Mouse (Mus musculus): ENCODE data around the gene Cep295. TPM values are rescaled to one million over a fixed set of nuclear protein-coding genes. Genes with fewer than 3 reads are reported as not detected.
"Not testable (repeated sequence)": the region's sequence is repeated elsewhere in the genome, so short reads cannot be mapped to it uniquely, and the experiment has no call there.

Gene Cep295
- total RNA-seq, 2 experiments from 2014 or later: 6.5 to 7.4 TPM

- no peak for DNase-seq
- intact Hi-C loops (cut with DNase I): no loop called here
These were observed 49.3 kb downstream of the Cep295 start for GRCm38 (mm10) chr9:15308254-15308653.

- intact Hi-C loops (cut with DNase I): no loop called here
- no peak for DNase-seq
These were observed 50.3 kb downstream of the Cep295 start for GRCm38 (mm10) chr9:15307257-15307656.

GRCm38 (mm10) chr9:15306398-15307119 is 51.0 kb downstream of the Cep295 start, which contains the start of gene 4931406C07Rik:
TSS of gene 4931406C07Rik (minus strand) at chr9:15306448.
- intact Hi-C loops (cut with DNase I): no loop called here

GRCm38 (mm10) chr9:15305503-15306397 is 51.8 kb downstream of the Cep295 start, which contains the start of gene Taf1d:
TSS of gene Taf1d (plus strand) at chr9:15306214.
- DNase-seq: peak; percentile 97 to 99
- intact Hi-C loops (cut with DNase I): no loop called here

More at GRCm38 (mm10) chr9:15306398-15307119, 51.0 kb downstream of the Cep295 start, which contains the start of gene 4931406C07Rik:
- no peak for DNase-seq

GRCm38 (mm10) chr9:15302881-15303280 is 54.7 kb downstream of the Cep295 start:
- no peak for DNase-seq
- intact Hi-C loops (cut with DNase I): no loop called here

GRCm38 (mm10) chr9:15302006-15302405 is 55.6 kb downstream of the Cep295 start:
- intact Hi-C loops (cut with DNase I); DNase-seq: not testable (repeated sequence)

GRCm38 (mm10) chr9:15301399-15301798 is 56.2 kb downstream of the Cep295 start:
- DNase-seq: no peak
- intact Hi-C loops (cut with DNase I): no loop called here

GRCm38 (mm10) chr9:15300056-15300455 is 57.5 kb downstream of the Cep295 start:
- intact Hi-C loops (cut with DNase I): no loop called here
- no peak for DNase-seq

GRCm38 (mm10) chr9:15298451-15298850 is 59.1 kb downstream of the Cep295 start:
- DNase-seq: no peak
- intact Hi-C loops (cut with DNase I): no loop called here

- no peak for DNase-seq
- intact Hi-C loops (cut with DNase I): no loop called here
These were observed 60.5 kb downstream of the Cep295 start for GRCm38 (mm10) chr9:15297112-15297511.

- intact Hi-C loops (cut with DNase I): no loop called here
- DNase-seq: no peak
These were observed 68.3 kb downstream of the Cep295 start for GRCm38 (mm10) chr9:15289251-15289650.

- DNase-seq: no peak
- intact Hi-C loops (cut with DNase I): no loop called here
These were observed 69.2 kb downstream of the Cep295 start for GRCm38 (mm10) chr9:15288402-15288801.

- no peak for DNase-seq
- intact Hi-C loops (cut with DNase I): no loop called here
These were observed 69.7 kb downstream of the Cep295 start for GRCm38 (mm10) chr9:15287846-15288245.

- intact Hi-C loops (cut with DNase I): no loop called here
- DNase-seq: no peak
These were observed 72.1 kb downstream of the Cep295 start for GRCm38 (mm10) chr9:15285443-15285842.

- DNase-seq: no peak
- intact Hi-C loops (cut with DNase I): no loop called here
These were observed 77.1 kb downstream of the Cep295 start for GRCm38 (mm10) chr9:15280491-15280879.

- DNase-seq: peak; percentile 85 to 89
- intact Hi-C loops (cut with DNase I): no loop called here
These were observed 77.7 kb downstream of the Cep295 start, which contains the start of gene Med17 for GRCm38 (mm10) chr9:15279649-15280490. TSS of gene Med17 (minus strand) at chr9:15279931.

- no peak for DNase-seq
- intact Hi-C loops (cut with DNase I): no loop called here
These were observed 78.4 kb downstream of the Cep295 start for GRCm38 (mm10) chr9:15279139-15279648.

GRCm38 (mm10) chr9:15278343-15278742 is 79.2 kb downstream of the Cep295 start:
- DNase-seq: no peak
- intact Hi-C loops (cut with DNase I): no loop called here

GRCm38 (mm10) chr9:15276855-15277254 is 80.7 kb downstream of the Cep295 start:
- no peak for DNase-seq
- intact Hi-C loops (cut with DNase I): no loop called here

- intact Hi-C loops (cut with DNase I): no loop called here
These were observed 83.6 kb downstream of the Cep295 start for GRCm38 (mm10) chr9:15273981-15274380.

More at GRCm38 (mm10) chr9:15273981-15274380, 83.6 kb downstream of the Cep295 start:
- no peak for DNase-seq

Data from gastrocnemius, postnatal 36 days (tissue).